Mouse (Mus musculus): ENCODE measurements around the gene Heg1.

DNA sequence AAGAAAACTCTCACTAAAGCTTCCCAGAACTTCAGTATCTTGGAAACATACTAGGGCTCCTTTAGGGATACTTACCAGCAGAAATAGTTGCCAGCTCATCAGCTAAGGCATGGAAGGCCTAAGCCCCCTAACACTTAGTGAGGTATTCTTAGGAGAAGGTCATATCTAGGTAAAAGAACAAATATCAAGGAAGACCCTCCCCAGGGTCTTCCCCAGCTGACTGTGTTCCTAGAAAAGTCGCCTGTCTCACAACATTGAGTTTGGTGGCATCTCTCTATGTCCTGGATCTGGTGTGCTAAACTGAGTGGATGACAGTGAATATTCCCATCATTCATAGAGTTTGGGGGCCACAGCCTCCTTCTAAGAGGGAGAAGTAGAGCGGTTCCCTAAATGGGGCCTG lies 13.2 kb upstream of the Heg1 start:
- TF ChIP-seq POLR2A (IDR thresholded peaks at IDR 0.05; ENCODE audit: low read depth, low read length): no peak
- no peak for TF ChIP-seq USF2 (conservative IDR thresholded peaks at IDR 0.05; ENCODE audit: low read depth, low read length)

All from CH12.LX (cell line).